Mouse (Mus musculus): ENCODE results near the gene Castor2. TPM values are rescaled to one million over a fixed set of nuclear protein-coding genes. Genes with fewer than 3 reads are reported as not detected.

Castor2 gene
- polyA plus RNA-seq, 1 experiment = 41.1 TPM

DNA sequence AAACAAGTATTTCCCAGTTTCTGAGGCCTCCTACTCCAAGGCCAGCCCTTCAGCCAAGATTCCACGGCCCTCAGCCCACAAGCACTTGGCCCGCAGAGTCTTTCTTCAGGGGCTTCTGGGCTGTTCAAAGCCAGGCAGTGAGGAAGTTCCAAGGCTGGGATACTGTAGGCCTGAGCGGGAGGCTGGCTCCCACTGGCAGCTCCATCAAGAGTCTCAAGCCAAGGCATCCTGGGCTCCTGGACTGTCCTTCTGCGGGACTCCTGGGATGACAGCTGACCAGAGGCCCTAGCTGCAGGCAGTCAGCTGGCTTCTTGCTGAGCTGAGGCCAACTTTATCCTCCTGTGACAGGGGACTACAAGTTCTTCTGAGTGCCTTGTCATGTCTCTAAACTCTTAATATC is 48.6 kb downstream of the Castor2 start:
- DNase-seq (ENCODE audit: extremely low spot score in 1 of 2, low spot score in 1 of 2) = no peak

DNA sequence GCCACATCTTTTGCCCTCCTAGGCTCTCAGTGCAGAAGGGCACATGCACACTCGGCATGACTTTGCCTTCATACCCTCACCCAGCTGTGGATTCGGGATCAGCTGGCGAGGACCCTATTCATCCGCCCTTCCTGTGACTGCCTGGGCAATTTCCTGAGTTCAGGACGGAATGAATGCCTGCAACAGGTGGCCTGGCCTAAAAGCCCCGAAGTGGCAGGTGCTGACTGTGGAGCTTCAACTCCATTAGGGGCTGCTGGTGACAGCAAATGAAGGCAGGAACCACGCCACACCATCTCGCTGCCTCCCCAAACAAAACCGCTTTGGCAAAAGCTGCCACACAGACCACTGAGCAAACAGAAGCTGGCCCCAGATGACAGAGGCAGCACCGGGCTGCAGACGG is 52.4 kb downstream of the Castor2 start:
- DNase-seq (ENCODE audit: extremely low spot score in 1 of 2, low spot score in 1 of 2) = no peak

DNA sequence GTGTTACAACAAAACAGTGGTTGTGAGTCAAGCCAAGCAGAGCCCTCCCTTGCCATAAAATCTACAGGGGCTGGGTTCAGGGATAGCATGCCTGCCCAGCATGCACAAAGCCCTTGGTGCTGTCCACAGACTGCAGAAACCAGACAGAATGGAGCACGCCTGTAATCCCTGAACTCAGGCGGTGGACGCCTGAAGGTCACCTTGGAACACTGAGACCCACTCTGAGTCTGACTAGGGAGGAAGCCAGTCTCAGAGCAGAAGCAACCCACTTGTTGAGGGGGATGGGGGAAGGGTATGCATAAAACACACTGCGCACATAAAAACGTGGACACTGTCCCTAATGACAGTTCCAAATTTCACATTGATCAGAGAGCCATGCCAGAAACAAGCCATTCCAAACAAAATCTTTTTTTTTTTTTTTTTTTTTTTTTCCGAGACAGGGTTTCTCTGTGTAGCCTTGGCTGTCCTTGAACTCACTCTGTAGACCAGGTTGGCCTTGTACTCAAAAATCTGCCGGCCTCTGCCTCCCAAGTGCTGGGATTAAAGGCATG is 56.5 kb downstream of the Castor2 start:
- DNase-seq (ENCODE audit: extremely low spot score in 1 of 2, low spot score in 1 of 2) = no peak

DNA sequence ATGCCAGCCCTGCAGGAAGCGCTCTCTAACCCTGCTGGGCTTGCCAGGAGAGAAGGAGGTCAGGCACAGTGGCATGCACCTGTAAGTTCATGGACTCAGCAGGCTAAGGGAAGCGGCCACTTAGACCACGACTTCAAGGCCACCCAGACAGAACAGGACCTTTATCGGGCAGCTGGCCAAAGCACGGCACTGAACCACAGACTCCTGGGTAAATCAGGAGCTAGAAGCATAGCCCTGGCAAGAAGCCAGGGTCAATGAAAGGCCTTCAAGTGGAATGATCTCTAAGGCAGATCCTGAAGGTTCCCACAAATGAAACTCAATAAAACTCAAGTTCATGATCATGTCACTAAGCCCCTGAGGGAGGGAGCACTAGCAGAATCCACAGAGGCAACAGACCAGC is 65.2 kb downstream of the Castor2 start:
- DNase-seq (ENCODE audit: extremely low spot score in 1 of 2, low spot score in 1 of 2) = no peak

DNA sequence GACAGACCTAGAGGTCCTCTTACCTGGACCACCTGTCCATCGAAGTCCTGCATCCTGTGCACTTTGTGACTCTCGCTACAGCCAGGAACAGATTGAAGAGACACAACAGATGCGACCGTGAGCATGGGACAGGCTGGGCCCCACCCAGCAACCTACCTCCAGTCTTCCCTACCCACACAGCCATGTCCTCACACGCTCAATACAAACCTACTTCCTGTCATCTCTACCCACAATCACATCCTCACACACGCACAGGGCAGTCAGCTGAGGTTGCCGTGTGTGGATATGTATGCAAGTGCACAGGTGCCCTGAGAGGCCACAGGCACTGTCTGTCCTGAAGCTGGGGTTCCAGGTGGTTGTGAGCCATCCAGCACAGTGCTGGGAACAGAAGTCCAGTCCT is 67.1 kb downstream of the Castor2 start:
- no peak for DNase-seq (ENCODE audit: extremely low spot score in 1 of 2, low spot score in 1 of 2)

DNA sequence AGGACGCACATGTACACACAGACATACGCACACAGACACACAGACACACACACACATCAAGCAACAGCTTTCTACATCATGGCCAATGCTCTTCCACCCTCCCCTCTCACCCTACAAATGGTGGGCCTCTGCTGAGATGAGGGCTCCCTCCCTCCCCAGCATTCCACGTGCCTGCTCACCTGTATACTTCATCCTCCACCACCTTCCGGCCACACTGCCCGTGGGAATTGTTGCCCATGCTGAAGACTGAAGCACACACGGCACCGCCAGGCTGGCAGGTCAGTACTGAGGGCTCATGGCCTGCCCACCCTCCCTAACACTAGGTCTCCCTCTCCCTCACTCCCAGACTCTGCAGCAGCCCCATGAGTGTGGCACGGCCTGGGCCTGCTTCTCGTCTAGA is 68.5 kb downstream of the Castor2 start:
- DNase-seq (ENCODE audit: extremely low spot score in 1 of 2, low spot score in 1 of 2) = no peak

DNA sequence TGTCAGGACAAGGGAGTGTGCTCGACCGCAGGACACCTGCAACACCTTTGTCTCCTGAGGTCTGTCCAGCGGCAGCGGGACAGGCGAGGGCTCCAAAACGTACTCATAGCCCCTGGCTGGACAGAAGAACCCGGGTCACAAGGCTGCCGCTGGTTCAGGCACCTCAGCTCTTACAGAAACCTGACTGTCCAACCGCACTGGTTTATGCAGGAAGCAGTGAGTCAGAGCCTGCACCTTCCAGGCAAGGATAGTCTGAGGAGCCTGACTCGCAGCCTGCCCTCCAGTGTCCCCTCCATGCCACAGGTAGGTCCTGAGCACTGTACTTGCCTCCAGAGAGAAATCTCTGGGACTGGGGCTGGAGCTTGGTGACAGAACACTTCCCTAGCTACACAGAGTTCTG is 69.7 kb downstream of the Castor2 start:
- DNase-seq (ENCODE audit: extremely low spot score in 1 of 2, low spot score in 1 of 2) = no peak

DNA sequence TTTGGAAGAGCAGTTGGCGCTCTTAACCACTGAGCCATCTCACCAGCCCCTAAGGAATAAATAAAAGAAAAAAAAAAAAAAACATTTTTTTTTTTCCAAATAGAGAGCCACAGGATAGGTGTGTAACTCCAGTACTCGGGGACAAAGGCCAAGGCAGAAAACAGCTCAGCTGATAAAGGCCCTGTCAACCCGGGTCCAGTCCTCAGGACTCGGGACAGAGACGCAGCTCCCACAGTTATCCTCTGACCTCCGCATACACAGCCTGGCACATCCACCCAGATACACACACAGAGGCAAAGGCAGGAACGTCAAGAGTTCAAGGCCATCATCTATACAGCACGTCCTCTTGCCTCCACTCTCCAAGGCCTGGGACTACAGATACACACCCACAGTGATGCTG is 70.7 kb downstream of the Castor2 start:
- DNase-seq (ENCODE audit: extremely low spot score in 1 of 2, low spot score in 1 of 2) = no peak

DNA sequence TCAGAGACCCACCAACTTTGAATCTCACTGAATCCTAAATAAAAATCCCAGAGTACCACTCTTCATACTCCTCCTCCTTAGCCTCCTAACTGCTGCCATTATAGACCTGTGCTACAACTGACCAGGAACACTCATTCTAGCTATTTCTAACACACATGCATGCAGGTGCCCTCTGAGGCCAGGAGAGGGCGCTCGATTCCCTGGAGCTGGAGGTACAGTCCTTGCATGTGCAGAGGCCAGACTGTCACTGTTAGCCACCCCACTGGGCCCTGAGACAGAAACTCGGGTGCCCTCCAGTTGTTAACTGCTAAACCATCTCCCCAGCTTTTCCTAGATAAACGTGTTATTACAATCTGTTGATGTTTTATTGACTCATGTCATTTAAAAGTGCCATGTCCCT is 73.7 kb downstream of the Castor2 start:
- DNase-seq (ENCODE audit: extremely low spot score in 1 of 2, low spot score in 1 of 2) = no peak

DNA sequence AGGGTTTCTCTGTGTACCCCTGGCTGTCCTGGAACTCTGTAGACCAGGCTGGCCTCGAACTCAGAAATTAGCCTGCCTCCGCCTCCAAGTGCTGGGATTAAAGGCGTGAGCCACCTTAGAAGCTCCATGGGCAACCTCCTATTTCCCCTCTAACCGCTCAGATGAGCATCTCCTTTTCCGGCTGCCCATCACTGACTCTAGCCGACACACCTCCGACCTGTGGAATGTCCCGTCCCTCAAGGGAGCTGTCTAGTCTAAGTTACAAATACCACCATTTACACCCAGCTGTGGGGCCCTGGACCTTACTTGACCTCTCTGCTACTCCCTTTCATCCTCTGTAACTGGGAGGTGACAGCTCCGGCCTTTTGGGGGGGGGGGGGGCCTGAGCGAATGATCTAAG is 76.2 kb downstream of the Castor2 start:
- no peak for DNase-seq (ENCODE audit: extremely low spot score in 1 of 2, low spot score in 1 of 2)

DNA sequence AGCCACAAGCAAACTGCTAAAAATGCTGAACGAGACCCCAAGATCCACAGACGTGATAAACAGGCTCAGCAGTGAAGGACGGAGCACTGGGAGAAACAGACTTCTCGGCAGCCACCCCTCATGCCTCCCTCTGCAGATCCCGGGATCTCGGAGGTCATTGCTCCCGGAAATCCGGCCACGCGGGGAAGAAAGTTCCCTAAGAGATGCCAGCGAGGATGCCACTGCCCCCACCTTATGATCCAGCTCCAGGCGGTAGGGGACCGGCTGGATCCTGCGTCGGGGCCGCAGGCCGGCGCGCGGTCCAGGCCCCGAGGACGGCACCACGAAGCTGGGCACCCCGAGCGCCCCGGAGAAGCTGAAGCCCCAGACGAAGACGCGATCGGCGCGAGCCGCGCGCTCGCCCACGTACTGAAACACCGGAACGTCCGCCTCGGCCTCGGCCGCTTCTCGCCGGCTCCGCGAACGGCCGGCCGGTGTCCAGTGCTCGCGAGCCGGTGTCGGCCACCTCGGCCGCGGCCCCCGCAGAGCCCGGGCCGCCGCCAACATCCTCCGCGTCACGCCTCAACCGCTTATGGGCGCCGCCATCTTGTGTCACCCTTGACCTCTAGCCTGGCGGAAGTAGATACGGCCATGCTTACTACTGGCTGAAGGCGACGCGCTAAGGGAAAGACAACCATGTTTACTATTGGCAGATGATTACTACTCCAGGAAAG is 76.8 kb downstream of the Castor2 start, which contains the start of gene Rcc1l:
TSS of gene Rcc1l (minus strand) at position 606 of the 713 bp plus-strand sequence.
- peak; percentile 81 to 90 for DNase-seq (ENCODE audit: extremely low spot score in 1 of 2, low spot score in 1 of 2)

DNA sequence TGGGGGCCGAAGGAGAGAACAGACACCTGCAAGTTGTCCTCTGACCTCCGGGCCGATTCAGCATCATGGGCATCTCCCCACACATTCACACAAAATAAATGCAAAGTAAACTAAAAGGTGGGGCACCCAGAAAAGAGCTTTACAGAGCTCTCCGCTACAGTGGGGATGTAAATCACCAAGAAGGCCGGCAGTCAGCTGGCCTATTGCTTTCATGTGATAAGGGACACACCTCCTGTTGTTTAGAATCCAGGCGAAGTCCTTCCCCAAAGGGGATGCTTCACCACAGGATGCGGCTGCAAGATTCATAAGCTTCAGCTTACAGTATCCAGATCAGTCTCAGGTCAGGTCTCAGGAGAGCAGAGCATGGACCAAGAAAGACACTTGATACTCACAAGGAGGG is 79.0 kb downstream of the Castor2 start:
- no peak for DNase-seq (ENCODE audit: extremely low spot score in 1 of 2, low spot score in 1 of 2)

DNA sequence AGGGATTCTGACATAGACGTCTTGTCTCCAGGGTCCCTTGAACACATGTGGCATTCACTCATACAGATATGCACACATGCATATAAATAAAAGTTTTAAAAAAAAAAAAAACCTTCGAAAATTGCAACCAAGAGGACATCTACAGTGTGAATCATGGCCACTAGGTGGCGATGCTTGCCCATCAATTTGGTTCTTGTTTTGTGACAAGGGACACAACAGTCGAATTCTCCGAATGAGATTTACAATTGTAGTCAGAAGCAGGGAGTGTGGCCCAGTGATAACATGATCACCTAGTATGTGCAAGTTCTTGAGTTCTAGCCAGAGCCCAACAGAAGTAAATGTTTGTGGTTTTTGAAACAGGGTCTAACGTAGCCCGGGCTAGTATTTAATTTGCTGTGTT is 80.4 kb downstream of the Castor2 start:
- DNase-seq (ENCODE audit: extremely low spot score in 1 of 2, low spot score in 1 of 2) = peak; percentile 64 to 94

DNA sequence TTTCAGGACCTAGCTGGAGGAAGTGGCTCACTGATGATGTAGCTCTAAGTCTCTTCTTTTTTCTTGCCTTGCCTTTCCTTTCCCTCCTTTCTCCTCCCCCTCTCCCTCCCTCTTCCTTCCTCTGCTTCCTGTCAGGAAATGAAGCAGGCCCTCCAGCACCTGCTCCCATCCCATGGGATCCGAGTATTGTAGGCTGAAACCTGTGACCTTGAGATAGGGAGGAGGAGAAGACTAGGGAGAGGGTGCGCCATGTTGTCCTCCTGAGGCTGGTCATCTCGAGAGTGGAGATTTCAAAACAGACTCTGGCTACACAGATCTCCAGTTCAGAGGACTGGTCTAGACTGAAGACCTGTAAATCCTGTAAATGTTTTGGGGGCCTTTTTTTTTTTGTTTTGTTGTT is 82.7 kb downstream of the Castor2 start:
- no peak for DNase-seq (ENCODE audit: extremely low spot score in 1 of 2, low spot score in 1 of 2)

DNA sequence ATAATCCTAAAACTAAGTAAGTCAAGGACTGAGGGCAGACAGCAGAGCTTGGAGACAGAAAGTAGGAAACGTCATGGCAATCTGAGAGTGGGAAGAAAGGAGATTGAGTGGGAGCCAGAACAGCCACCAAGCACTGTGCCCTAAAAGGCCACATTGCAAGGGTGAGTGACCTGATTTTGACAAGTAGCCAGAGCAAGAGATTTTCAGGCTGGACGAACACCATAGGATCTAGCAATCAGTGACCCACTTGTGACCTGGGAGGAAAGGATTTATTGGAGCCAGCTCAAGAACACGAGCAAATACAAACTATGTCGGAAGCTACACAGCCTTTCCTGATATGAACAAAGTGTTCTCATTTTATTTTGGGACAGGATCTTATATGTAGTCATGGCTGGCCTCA is 83.2 kb downstream of the Castor2 start:
- DNase-seq (ENCODE audit: extremely low spot score in 1 of 2, low spot score in 1 of 2) = no peak

DNA sequence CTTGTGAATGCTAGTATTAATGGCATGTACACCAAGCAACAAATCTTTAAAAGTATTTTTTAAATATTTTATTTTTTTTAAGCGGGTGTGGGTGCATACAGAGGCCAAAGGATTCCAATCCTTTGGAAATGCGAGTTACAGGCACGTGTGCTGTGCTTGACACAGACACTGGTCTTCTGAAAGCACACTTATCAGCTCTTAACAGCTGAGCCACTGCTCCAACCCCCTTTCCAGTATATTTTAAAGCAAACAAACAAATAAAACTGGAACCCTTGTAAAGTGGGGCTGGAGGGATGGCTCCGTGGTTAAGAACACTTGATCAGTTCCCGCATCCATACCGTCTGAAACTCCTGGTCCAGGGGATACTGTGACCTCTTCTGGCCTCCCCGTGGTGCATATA is 83.7 kb downstream of the Castor2 start:
- DNase-seq (ENCODE audit: extremely low spot score in 1 of 2, low spot score in 1 of 2) = no peak

DNA sequence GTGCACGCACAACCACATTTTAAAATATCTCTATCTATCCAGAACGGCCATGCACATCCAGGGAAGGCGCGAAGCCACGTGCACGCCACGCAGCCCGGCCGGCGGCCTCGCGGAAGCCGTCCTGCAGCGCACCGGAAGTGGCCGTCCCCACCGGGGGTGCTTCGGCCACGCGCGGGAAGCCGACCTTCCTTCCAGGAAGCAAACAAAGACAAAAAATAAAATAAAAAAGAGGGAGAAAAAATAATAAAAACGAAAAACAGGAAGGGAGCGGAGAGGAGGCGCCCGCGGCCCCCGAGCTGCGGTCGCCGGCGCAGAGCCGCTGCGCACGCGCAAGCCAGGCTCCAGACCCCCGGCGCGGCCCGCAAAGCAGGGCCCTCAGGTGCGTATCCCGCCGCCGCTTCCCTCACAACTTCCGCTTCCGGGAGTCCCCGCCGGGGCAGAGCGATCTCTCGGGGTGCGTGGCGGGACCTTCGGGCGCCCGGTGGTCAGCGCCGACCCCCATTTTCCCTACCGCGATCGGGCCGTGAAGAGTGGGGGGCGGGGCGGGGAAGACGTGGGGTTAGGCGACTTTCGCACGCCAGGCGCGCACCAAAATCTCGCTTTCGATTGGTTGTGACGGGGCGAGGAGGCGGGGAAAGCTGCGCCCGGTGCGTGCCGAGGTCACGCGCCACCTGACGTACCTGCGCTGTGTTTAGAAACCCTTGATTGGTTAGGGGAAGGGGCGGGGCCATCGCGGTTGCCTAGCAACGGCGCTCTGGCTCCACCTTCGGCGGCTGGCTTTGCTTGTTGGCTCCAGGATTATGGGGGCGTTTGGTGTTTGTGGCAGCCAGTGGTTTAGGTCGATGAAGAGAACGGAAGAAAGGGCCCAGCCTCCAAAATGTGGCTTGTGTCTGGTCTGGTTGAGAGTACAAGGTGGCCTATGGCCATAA is 84.6 kb downstream of the Castor2 start, which contains the start of gene Gtf2ird2:
TSS of gene Gtf2ird2 (plus strand) at position 140 of the 929 bp plus-strand sequence.
- peak; percentile 98 to 99 for DNase-seq (ENCODE audit: extremely low spot score in 1 of 2, low spot score in 1 of 2)

DNA sequence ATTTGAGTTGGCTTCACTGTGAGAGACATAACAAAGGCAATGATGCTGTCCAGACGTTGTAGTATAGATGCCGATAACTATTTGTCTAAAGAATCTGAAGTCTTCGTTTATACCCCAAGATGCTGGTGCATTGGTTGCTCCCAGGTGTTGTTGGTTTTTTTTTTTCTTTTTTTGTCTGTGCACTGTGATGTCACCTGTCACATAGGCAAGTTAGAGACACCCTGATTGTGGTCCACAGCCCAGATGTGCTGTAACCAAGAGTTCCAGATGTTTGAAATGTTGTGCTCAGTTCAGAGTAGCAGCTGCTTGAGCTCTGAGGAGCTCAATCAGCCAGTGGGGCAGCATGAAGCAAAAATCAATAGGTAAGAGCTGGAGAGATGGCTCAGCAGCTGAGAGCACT is 86.5 kb downstream of the Castor2 start:
- no peak for DNase-seq (ENCODE audit: extremely low spot score in 1 of 2, low spot score in 1 of 2)

DNA sequence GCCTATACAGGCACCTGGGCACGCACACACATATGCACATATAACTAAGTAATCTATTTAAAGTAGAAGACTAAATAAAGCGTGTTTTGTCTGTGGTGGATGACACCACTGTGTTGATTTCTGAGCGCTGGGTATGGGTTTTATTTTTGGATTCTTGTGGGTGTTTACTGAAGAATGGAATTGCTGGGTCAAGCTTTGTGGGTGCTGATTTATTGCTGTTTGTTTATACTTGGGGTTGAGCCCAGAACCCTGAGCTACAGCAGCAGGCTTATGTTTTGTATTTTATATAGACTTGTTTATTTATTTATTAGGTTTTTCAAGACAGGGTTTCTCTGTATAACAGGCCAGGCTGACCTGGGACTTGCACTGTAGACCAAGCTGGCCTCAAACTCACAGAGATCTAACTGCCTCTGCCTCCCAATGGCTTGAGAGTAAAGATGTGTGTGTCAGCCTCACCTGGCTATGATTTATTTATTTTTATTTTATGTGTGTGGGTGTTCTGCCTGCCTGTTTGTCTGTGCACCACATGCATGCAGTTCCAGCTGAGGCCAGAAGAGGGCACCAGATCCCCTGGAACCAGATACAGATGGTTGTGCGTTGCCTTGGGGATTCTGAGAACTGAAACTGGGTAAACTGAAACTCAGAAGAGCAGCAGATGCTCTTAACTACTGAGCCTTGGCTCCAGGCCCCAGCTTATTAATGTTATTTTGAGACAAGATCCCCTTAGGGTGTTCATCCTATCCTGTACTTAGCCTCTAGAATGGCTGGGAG is 87.6 kb downstream of the Castor2 start:
- peak in 1 of 2 experiments; percentile 60 for DNase-seq (ENCODE audit: extremely low spot score in 1 of 2, low spot score in 1 of 2)

DNA sequence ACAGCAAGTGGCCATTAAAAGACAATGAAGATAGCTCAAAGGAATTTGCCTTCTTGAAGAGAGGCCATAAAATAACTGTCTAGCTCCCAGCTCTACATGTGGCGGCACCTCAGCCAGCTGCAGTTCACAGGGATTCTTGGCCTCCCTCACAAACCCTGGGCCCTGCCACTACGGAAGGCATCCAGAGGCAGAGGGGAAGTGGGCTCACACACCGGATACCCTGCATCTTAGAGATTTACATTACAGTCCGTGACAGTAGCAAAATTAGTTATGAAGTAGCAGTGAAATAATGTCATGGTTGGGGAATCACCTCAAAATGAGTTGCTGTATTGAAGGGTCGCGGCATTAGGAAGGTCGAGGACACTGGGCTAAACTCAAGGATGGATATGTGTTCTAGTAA is 89.1 kb downstream of the Castor2 start:
- DNase-seq (ENCODE audit: extremely low spot score in 1 of 2, low spot score in 1 of 2) = no peak

DNA sequence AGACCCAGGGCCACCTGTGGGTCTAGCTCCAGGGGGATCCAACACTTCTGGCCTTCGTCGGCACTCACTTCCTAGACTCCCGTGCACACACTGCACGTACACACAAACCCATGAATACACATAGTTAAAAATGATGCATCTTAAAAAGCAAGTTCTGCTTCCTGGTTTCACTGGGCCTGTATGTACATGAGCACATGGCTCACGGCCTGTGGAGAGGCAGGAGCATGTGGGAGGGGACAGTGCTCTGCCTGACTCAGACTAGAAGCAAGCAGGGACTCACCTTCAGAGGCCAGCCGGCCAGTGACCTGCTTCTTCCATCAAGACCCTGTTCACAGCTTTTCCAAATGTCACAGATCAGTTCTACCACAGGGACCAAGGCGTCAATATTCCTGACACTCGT is 94.2 kb downstream of the Castor2 start:
- no peak for DNase-seq (ENCODE audit: extremely low spot score in 1 of 2, low spot score in 1 of 2)

Measured in frontal cortex, adult 2 months (tissue).